Mouse (Mus musculus): ENCODE measurements at regions not wholly inside any gene's neighbourhood (a gene's known extent, or its start where the extent isn't known, plus 50 kb on each side); places are given as distances from the start of the nearest gene placed in this dataset.

- Histone ChIP-seq H3K9ac (ENCODE audit: control insufficient read depth, low read depth, low read length, poor library complexity, severe bottlenecking) (no peak overlapping the region), H3K79me2 (ENCODE audit: control insufficient read depth, insufficient read depth, low read length, poor library complexity) (no peaks in the 10 kb centered on the region), H3K4me3 (ENCODE audit: control insufficient read depth in 1 of 2, insufficient read depth in 1 of 2, low read depth in 2 of 2, low read length in 2 of 2) (no peak overlapping the region), H3K27ac (ENCODE audit: control insufficient read depth, low read depth, low read length) (no peak overlapping the region), H3K9me3 (replicated peaks; ENCODE audit: insufficient read depth, low read length) (no peaks in the 10 kb centered on the region), H3K4me1 (ENCODE audit: control insufficient read depth in 1 of 2, insufficient read depth in 2 of 2, low read length in 2 of 2) (no peaks in the 10 kb centered on the region), H3K36me3 (ENCODE audit: control insufficient read depth in 1 of 2, insufficient read depth in 2 of 2, low read length in 2 of 2) (no peaks in the 10 kb centered on the region), H3K27me3 (ENCODE audit: control insufficient read depth in 1 of 2, insufficient read depth in 2 of 2, low read length in 2 of 2) (no peaks in the 10 kb centered on the region)
- TF ChIP-seq ZMIZ1 (IDR thresholded peaks at IDR 0.05; ENCODE audit: low read depth, low read length), result no peak
- no peak for TF ChIP-seq MYC (IDR thresholded peaks at IDR 0.05; ENCODE audit: low read depth, low read length)
- TF ChIP-seq CHD2 (IDR thresholded peaks at IDR 0.05; ENCODE audit: low read length), result no peak
- TF ChIP-seq ELF1 (IDR thresholded peaks at IDR 0.05; ENCODE audit: low read depth, low read length), result no peak
- no peak for TF ChIP-seq UBTF (IDR thresholded peaks at IDR 0.05; ENCODE audit: borderline replicate concordance, insufficient read depth, low read depth, low read length)
- TF ChIP-seq CHD1 (IDR thresholded peaks at IDR 0.05; ENCODE audit: low read depth, low read length), result no peak
- no peak for TF ChIP-seq SIN3A (IDR thresholded peaks at IDR 0.05; ENCODE audit: low read length)
- TF ChIP-seq MEF2A (IDR thresholded peaks at IDR 0.05; ENCODE audit: extremely low read depth, insufficient replicate concordance, low read depth, low read length, poor library complexity, severe bottlenecking), result no peak
- no peak for TF ChIP-seq HCFC1 (IDR thresholded peaks at IDR 0.05; ENCODE audit: low read depth, low read length)
- TF ChIP-seq POLR2A (IDR thresholded peaks at IDR 0.05; ENCODE audit: control insufficient read depth in 1 of 2, insufficient read depth in 1 of 2, low read depth in 1 of 2, low read length in 2 of 2, poor library complexity in 1 of 2), result no peak
- TF ChIP-seq SMC3 (IDR thresholded peaks at IDR 0.05; ENCODE audit: low read depth, low read length), result no peak
- DNase-seq (ENCODE audit: low read depth, low spot score), result no peak
These were observed 123.7 kb upstream of the Col5a2 start for GRCm38 (mm10) chr1:45626733-45627132.

GRCm38 (mm10) chr1:45627840-45628239, 124.8 kb upstream of the Col5a2 start:
- Histone ChIP-seq H3K9me3 (replicated peaks; ENCODE audit: insufficient read depth, low read length) (no peaks in the 10 kb centered on the region), H3K9ac (ENCODE audit: control insufficient read depth, low read depth, low read length, poor library complexity, severe bottlenecking) (no peak overlapping the region), H3K36me3 (ENCODE audit: control insufficient read depth in 1 of 2, insufficient read depth in 2 of 2, low read length in 2 of 2) (no peaks in the 10 kb centered on the region), H3K4me3 (ENCODE audit: control insufficient read depth in 1 of 2, insufficient read depth in 1 of 2, low read depth in 2 of 2, low read length in 2 of 2) (no peak overlapping the region), H3K4me1 (ENCODE audit: control insufficient read depth in 1 of 2, insufficient read depth in 2 of 2, low read length in 2 of 2) (no peaks in the 10 kb centered on the region), H3K27me3 (ENCODE audit: control insufficient read depth in 1 of 2, insufficient read depth in 2 of 2, low read length in 2 of 2) (no peaks in the 10 kb centered on the region), H3K27ac (ENCODE audit: control insufficient read depth, low read depth, low read length) (no peak overlapping the region), H3K79me2 (ENCODE audit: control insufficient read depth, insufficient read depth, low read length, poor library complexity) (no peaks in the 10 kb centered on the region)
- TF ChIP-seq SMC3 (IDR thresholded peaks at IDR 0.05; ENCODE audit: low read depth, low read length) (peak; percentile 36), NELFE (IDR thresholded peaks at IDR 0.05; ENCODE audit: low read depth, low read length) (no peak), CTCF (IDR thresholded peaks at IDR 0.05 in 2 of 3, conservative IDR thresholded peaks at IDR 0.05 in 1 of 3; ENCODE audit: control insufficient read depth in 1 of 3, insufficient read depth in 1 of 3, low read depth in 2 of 3, low read length in 3 of 3, poor library complexity in 1 of 3, severe bottlenecking in 1 of 3) (peak in 2 of 3 experiments; percentile 23 to 36; a peak in 3 of 6 replicates), RAD21 (IDR thresholded peaks at IDR 0.05; ENCODE audit: low read depth, low read length) (peak; percentile 34), ZC3H11A (IDR thresholded peaks at IDR 0.05; ENCODE audit: low read depth, low read length) (no peak), HCFC1 (IDR thresholded peaks at IDR 0.05; ENCODE audit: low read depth, low read length) (no peak), ZKSCAN1 (IDR thresholded peaks at IDR 0.05; ENCODE audit: low read depth, low read length) (no peak), CHD2 (IDR thresholded peaks at IDR 0.05; ENCODE audit: low read length) (no peak), USF2 (IDR thresholded peaks at IDR 0.05; ENCODE audit: borderline replicate concordance in 1 of 2, insufficient read depth in 1 of 2, low read depth in 1 of 2, low read length in 2 of 2) (no peak), POLR2AphosphoS5 (IDR thresholded peaks at IDR 0.05; ENCODE audit: borderline replicate concordance, low read depth, low read length) (no peak), USF1 (IDR thresholded peaks at IDR 0.05; ENCODE audit: low read depth, low read length) (no peak)
- peak; percentile 9 for DNase-seq (ENCODE audit: low read depth, low spot score)

Data from MEL (cell line).